Mouse (Mus musculus) lung, adult 18-20 months (tissue): Measurements from ENCODE around the gene Ccdc92b.

ENCODE experiments used
- DNase-seq, 2 experiments: peaks; one replicate each; pipeline ENCODE4 v3.0.0; 2022; ENCODE audit warnings: mixed read lengths in 2 of 2

The Ccdc92b gene

DNA sequence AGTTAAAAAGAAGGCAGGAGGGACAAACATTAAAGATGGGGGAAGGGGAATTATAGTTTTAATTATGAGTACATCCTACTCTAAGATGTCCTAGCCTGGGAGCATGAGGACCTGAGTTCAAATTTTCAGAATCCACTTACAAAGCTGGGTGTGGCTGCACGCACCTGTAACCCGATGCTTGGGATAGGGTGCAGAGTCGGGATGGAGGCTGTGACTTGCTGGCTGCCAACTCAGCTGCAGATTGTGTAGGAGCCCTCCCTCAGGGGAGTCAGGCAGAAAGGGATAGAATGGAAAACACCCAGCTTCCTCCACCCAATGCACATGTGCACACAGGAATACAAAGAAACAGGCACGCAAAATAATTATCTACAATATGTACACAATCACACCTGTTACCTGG is 6.0 kb upstream of the Ccdc92b start:
- no peak for DNase-seq

DNA sequence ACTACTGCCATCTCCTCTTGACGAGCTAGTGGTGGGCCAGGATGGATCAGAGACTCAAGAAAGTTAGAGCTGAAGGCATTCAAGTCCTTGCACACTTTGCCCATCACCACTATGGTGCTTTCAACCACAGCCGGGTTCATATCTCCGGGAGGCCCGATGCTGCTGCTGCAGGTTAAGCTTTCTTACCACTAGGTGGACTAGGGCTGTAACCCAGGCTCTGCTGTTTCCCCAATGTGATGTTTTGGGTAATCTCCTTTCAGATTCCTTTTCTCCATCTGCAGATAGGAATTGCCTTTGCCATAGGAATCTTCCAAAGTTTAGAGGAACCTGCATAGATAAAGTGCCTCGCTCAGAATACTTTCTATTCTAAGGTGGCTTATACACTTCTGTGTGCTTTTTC is 3.8 kb upstream of the Ccdc92b start:
- no peak for DNase-seq

DNA sequence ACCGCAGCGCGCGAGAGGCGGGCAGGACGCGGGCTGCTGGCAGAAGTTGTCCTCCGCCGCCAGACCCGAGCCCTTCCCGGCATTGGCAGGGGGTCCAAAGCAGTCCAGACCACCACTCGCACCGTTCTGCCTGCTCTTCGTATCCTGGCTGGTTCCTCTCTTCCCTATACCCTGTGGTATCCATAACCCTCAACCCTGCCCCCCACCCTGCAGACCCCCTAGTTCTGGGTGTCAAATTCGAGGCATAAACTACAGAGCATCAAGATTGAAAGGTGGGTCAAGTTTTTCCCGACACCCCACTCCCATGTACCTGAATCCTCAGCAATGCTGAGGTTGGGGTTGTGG is 523 bp downstream of the Ccdc92b start:
- no peak for DNase-seq

DNA sequence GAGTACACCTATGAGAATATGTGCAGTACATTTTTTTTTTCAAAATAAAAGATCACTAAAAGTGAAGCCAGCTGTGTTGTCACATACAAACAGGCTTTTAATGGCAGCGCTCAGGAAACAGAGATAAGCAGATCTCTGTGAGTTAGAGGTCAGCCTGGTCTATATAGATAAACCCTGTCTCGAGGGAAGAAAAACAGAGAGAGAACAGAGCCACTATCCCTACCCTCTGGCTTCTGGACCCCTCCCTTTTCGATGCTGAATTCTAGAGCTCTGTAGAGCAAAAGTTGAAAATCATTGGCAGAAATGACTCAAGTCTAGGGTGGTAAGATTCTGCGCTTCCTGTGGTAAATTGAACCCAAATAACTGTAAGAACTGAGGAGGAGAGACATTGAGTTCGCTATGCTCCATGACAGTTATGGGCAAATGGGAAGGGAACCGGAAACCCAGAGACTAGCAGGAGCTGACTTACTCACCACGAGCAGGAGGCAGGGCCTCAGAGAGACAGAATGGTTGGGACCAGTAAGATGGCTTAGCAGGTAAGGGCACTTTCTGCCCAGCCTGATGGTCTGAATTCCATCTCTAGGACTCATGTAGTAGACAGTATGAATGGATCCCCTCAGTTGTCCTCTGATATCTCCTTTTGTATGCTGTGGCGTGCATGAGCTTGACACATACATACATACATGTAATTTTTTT is 2.7 kb downstream of the Ccdc92b start:
- DNase-seq, result no peak

DNA sequence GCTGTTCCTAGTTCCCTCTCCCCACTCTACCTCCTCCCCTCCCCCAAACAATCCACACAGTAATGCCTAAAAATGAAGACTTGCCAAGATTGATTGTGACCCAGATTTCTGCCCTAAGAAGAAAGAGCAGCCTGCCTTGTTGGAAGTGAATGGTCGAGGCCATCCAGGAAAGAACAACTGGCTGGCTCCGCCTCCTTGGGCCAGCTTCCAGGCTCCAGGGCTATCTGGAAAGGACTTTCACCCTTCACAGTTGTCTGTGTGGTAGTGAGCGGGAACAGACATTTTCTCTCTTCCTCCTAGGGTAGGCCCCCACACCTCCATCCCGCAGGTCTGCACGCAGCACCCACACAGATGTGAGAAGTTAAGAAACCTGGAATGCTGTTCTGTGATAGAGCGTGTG is 4.3 kb downstream of the Ccdc92b start:
- no peak for DNase-seq

DNA sequence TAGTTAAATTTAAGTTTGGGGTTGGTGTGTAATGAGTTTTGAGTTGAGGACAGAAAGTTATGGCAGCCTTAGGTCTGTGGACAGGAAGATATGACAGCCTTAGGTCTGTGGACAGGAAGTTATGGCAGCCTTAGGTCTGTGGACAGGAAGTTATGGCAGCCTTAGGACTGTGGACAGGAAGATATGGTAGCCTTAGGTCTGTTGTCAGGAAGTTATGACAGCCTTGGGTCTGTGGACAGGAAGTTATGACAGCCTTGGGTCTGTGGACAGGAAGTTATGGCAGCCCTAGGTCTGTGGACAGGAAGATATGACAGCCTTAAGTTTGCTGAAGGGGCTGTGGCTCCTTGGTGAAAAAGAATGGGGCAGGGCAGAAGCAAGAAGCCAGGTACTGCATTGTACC is 5.9 kb downstream of the Ccdc92b start:
- no peak for DNase-seq

DNA sequence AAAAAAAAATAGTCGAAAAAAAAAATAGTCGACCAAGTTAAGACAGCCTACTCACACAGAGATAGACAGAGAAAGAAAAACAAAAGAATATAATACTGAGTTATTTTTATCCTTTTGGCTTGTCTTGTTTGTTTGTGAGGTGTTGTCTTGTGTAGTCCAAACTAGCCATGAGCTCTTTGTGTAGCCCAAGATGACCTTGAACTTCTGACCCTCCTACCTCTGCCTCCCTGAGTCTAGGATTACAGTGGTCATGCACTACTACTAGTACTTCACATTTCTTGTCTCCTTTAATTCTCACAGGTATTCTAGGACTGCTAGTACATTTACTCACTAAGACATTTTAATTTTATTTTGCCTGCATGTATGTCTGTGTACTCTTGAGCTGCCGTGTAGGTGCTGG is 8.1 kb downstream of the Ccdc92b start:
- no peak for DNase-seq

DNA sequence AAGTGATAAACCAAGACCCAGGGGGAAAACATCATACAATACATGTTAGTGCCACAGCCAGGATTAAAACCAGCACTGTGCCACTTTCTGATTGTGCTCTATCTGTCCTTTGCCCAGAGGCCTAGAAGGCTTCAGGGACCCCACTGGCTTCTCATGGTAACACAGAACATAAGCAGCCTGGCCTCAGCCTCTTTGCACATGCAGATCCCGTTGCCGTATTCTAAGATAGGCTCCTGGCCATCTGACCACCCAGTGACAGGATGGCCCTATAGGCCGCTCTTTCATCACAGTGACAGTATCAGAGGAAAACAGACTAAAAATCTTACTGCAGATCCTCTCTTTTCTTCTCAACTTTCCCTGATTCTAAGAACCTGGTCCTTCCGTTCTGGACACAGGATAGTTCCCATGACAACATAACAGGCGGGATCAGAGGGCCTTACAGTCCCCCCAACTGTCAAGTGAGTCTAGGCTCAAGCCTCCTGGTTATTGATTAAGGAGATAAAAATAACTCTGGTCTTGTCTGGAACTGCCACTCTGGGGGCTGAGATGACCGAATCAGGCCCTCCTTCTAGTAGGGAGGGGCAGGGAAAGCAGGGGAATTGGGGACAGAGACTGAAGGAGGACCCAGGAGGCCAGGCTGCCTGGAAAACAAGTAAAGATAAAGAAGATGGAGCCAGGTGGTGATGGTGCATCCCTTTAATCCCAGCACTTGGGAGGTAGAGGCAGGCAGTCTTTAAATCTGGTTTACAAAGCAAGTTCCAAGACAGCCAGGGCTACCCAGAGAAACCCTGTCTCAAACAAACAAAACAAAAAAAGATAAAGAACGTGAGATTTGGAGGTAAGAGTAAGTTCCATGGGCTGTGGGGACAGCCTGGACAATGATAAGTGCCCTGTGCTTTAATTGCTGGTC is 12.7 kb downstream of the Ccdc92b start:
- DNase-seq, result no peak

DNA sequence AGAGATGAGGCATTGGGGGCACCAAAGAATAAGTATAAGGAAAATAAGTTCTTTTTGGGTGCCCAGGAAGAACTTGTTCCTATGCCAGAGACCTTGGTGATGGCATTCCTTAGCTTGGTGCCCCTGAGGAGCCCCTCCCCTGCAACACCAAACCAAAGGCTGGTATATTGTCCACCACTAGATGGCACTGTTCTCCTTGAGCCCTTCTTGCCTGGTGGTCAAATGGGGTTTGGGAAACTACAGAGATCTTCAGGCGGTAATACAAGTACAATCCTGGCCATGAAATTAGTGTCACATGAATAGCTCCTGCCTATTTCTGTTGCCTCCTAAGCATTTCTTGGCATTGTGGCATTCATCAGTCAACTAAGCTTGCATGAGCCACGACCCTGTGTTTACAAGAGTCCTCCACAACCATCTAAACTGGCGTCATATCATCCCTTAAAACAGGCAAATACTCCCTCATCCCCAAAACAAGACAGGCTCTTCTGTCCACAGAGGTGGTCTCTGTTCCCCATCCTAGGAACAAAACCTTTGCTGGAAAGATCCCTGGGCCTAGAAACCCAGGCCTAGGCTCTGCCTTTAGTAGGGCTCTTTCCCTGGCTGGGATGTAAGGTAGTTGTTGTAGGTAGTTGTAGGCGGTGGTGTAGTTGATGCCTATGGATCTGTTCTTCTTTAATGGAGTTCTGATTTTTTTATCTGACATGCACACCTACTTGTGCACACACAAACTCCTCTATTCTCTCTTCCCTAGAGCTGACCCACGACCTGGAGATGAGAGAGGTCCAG is 15.3 kb downstream of the Ccdc92b start:
- peak; percentile 51 to 75 for DNase-seq

DNA sequence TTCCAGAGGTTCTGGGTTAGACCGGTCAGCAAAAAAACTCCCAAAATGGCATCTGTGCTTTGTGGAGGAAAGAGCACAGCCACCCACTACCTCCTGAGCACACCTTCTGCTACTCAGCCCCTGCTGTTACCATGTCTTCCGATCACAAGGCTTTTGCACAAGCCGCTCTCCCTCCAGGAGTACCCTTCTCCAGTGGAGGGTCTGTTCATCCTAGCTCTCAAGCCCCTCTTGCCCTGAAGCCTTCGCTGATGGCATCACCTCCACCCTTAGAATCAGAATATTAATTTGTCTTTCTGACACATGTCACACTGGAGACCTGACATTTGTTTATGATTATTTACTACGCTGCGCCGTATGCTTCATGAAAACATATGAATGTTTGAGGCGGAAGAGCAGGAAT is 18.1 kb downstream of the Ccdc92b start:
- DNase-seq, result no peak

DNA sequence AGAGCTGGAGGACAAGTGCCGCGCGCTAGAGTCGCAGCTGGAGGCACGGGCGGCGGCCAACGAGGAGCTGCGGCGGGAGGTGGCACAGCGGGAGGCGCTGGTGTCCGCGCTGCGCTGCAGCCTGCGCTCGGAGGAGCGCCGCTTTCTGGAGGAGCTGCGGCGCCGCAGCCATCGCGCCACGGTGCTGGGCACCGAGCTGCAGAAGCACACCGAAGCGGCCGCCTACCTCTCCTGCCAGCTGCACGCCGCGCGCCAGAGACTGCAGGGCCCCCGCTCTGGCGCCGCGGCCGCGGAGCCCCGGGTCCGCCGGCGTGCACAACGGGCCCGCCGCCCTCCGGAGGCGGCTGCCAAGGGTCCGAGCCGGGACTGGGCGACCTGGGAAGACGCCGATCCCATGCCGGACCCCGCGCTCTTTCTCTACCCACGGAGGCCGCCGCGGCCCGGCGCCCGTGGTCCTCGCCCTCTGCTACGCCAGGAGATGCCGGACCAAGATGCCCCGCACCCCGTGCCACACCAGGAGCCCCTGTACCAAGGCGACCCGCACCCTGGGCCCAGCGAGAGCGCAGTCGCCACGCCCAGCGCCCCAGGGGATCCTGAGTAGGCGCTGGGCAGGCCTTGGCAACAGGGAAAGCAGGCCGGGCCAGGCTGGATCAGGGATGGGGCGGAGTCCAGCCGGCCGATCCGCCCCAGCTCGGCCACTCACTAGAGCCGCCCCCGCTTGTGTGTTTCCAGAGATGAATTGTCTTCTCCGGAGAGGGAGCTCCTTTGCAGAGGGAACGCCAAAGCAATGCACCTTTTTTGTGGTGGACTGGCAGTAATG is 18.8 kb downstream of the Ccdc92b start:
- peak; percentile 84 to 86 for DNase-seq

DNA sequence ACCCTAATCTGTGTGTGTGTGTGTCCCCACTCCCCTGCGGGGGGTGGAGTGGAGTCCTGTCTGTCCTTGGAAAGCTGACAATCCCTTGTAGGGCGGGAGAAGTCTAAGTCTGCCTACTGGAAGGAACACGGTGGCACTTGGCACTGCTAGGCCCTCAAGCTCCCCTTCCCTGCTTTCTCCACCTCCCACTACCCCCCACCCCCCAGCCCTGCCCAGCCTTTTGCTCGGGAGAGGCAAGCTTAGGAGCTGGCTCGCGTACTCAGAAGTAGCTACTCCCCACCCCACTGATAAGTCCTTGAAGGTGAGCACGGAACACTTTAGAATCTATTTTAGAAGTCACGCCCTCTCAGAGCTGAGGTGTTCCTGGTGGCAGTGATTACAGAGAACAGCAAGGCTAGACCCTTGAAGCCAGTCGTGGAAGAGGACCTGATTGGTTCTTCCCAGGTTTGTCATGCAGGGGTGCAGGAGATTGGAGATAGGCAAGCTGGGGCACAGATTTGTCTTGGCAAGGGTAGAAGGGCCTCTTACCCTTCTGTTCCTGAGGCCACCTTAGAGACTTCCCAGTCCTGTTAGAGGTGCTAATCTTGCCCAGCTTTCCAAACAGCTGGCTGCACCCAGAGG is 19.5 kb downstream of the Ccdc92b start:
- peak; percentile 53 to 76 for DNase-seq

DNA sequence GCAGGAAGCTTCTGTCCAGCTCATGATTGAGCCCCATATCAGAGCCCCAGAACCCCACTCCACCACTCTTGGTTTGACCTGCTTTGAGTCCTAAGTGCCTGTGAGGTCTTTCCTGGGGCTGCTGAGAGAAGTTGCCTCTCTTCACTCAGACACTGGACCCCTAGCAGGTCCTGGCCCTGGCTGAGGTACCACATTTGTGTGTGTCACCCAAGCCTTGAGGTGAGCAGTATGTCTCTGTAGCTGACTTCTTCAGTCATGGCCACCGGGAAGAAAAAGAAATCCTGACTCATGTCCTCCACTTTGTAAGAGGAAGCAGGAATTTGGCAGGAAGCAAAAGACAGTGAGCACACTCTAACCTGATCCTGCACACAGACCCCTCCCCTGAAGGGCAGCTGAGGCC is 20.2 kb downstream of the Ccdc92b start:
- DNase-seq, result peak in 1 of 2 experiments; percentile 25

DNA sequence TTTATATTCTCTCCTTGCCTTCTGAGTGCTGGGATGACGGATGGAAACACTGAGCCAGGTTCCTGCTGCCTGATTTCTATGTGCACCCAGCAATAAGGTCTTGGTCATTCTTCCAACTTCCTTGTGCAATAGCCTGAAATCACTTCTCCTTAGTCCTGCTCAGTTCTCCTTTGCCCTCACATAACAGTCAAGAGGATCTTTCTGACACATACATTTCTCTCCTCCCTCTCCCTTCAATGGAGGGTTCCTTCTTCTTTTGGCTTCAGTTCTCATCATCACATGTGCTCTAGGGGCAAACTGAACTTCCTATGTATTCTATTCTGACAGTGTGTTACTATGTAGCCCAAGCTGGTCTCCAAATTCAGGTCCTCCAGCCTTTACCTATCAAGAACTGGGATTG is 28.6 kb downstream of the Ccdc92b start:
- peak in 1 of 2 experiments; percentile 15 for DNase-seq

DNA sequence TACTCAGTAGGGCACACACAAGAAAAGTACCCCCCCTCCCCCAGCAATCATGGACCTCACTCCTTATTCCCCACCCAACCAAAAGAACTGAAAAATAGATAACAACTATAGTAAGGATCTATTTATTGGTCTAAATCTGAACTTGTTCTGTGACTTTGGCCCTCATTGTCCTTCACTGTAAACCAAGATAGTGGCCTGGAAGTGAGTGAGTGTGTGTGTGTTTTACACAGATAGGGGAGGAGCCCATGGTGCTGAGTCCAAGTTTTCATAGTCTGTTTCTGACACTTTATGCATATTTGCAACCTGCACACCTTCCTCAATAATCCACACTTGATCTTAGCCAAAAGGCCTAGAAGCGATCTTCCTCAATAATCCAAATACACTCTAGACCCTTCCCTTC is 29.3 kb downstream of the Ccdc92b start:
- DNase-seq, result no peak

DNA sequence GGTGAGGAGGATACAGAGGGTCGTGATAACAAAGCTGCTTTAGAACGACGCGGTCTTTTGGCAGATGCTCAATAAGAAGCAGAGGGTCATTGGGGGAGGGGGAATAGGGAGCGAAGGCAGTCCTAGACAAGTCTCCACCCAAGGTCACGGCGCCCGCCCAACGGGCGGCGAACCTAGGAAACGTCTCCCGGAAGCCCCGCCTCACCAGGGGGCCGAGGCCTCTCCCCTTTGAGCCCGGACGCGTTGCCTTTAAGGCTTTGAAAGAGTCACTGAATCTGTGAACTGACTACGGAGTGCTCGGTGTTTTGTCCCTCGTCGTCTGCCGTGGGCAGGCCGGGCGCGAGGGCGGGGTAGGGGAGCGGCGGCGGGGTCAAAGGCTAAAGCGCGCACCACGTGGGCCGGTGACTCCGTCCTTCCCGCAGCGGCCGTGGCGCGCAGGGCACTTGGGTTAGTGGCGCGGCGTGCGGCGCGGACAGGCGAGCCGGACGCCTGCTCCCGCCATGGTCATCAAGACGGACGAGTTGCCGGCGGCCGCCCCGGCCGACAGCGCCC is 29.8 kb downstream of the Ccdc92b start, which contains the start of gene Cluh:
Gene Cluh, plus strand, starts transcription at position 401 of the 552 bp plus-strand sequence.
- DNase-seq, result peak; percentile 99

DNA sequence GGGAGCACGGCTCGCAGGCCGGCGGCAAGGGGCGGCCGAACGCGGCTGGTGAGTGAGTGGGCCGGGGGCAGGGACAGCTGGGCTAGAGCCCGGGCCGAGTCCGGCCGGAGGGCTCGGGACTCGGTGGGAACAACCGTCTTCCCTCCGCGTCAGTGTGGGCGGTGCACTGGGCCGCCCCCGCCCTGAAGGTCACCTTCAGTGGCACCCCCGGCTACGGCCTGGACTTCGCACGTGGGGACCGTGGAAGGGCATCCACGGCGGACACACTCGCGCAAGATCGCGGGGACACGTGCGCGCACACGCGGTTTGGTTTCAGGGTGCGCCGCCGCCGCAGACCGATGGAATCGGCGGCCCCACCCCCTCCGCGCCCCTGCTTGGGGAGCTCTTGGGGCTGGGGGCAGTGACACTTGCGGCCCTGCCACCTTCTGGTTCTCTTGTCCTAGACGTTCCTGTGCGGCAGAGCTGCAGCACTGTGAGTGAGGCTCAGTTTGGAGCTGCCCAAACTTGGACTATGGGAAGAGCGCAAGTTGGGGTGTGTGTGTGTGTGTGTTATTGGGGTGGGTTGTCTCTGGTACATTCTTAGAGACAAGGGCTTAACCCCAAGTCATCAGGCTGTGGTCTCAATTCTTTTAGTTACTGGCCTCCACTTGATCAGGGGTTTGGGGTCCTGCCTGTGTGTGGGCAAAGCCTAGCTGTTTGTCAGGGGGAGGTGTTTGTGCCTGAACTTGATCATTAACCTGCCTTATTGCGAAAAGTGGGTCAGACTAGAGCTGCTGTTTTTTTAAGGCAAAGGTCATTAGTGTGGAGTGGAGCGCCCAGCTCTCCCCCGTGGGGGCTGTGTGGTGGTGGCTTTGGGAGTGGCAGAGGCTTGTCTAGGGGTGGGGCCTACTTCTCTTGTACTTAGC is 30.5 kb downstream of the Ccdc92b start:
- peak; percentile 65 to 68 for DNase-seq

DNA sequence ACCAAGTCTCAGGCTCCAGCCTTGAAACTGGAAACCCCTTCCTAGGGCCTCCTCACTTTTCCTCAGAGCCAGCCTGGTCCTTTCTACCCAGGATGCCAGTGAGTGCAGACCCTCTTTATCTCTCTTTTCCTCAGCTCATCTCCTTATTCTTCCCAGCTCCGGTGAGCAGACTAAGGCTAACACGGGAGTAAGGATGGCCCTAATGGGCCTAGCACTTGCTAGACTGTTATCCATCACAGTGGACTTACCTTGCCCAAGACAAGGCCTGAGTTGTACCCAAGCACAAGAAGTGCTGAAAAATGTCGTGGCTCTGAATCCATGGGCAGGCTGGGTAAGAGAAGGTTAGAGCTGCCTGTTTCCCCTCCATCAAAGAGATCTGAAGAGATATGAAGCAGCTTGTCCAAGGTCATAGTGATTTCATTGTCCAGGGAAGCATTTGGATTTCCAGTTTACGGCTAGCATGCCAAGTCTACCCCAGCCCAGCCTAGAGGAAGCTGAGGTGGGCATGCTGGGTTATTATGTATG is 31.2 kb downstream of the Ccdc92b start:
- no peak for DNase-seq

DNA sequence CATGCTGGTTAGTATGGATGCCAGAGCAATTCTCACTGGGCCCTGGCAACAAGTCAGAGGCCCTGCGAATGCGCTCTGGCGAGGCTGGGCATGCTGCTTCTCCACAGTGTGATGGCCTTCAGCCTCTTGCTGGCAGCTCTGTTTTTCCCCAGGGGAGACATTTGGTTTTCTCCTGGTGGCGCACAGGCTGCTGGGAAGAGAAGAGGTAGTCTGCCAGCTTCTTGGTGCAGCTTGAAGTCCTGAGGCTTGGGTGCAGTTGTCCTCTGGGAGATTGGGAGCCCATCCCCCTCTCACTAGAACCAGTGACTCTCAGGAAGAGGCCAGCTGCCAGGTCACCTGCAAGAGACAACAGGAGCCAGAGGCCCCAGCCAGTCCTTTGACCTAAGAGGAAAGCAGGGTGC is 33.4 kb downstream of the Ccdc92b start:
- peak in 1 of 2 experiments; percentile 41 for DNase-seq

DNA sequence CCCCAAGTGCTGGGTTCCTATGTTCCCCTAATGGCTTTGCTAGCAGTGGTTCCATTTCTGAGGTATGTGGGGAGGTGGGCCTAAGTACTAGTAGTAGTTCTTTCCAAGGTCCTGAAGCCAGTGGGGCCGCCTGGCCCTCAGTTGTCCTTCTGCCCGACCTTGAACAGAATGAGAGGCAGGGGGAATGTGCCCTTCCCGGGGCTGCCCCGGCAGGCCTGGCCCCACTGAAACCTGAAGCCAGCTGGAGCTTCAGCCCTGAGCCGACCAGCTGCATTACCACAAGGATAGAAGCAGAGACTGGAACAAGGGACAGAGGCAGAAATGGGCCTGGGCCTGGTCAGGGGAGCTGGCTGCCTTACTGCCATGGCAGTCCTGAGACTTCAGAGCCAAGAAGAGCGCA is 34.0 kb downstream of the Ccdc92b start:
- DNase-seq, result no peak
